Mouse (Mus musculus): ENCODE measurements around the gene Tmem252. TPM values are rescaled to one million over a fixed set of nuclear protein-coding genes. Genes with fewer than 3 reads are reported as not detected.

Tmem252 gene
- polyA plus RNA-seq (2012; rRNA removed; ENCODE audit: low replicate concordance), result 2.6 and 3.4 TPM in 2 replicates

DNA sequence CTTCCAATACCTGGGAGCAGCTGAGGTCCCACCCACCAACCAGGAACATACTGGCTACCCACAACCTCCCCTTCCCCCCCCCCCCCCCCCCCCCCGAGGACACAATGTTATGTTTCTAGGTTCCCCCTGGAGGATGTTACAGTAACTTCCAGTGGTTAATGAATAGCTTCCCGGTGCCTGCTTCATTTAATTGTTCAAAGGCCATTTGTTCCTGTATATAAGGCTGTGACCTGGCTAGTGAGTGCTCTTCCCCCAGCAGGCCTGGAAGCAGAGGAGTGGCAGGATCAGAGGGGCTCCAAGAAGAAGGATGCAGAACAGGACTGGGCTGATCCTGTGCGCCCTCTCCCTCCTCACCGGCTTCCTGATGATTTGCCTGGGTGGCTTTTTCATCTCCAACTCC is at the start of gene Tmem252:
Gene Tmem252 (plus strand): TSS at position 247 of the 400 bp plus-strand sequence.

Other genes starting within 250 kb of the Tmem252 start
- gene Fam122a, start 196.7 kb upstream of the Tmem252 start, polyA plus RNA-seq (2012; rRNA removed; ENCODE audit: low replicate concordance), result 28.9 and 33.2 TPM in 2 replicates
- 0.32 and 4.4 TPM in 2 replicates for gene Pip5k1b, start 118.1 kb upstream of the Tmem252 start, polyA plus RNA-seq (2012; rRNA removed; ENCODE audit: low replicate concordance)
- 11.0 and 107 TPM in 2 replicates for gene Pgm5, start 187.8 kb downstream of the Tmem252 start, polyA plus RNA-seq (2012; rRNA removed; ENCODE audit: low replicate concordance)
- 29.3 and 52.2 TPM in 2 replicates for gene Gm10053, start 201.7 kb downstream of the Tmem252 start, polyA plus RNA-seq (2012; rRNA removed; ENCODE audit: low replicate concordance)
- gene Foxd4, start 227.2 kb downstream of the Tmem252 start, polyA plus RNA-seq (2012; rRNA removed; ENCODE audit: low replicate concordance), result not detected in 2 replicates